9 mouse cellular contexts compared by ENCODE assay signal in genomic region chr4:140744654-140745053, GRCm38 (mm10). TPM values are rescaled to one million over a fixed set of nuclear protein-coding genes. Genes with fewer than 3 reads are reported as not detected.
DNase-seq lines count a peak whose midpoint lies in the region; ATAC-seq and TF ChIP-seq lines count a peak whose summit lies in the region.
"Had no signal": no experiment of that assay in that cellular context is flagged by ENCODE, and none has a peak within 500 bp of the region (broad histone marks: within the 10 kb centered on the region; RNA-seq: fewer than 3 reads in every experiment).

No protein-coding gene starts in this region.

- TF ChIP-seq CTCF in CH12.LX (conservative IDR thresholded peaks at IDR 0.05 in 1 of 2, IDR thresholded peaks at IDR 0.05 in 1 of 2; ENCODE audit: low read depth in 2 of 2, low read length in 2 of 2): peak; percentile 43 to 81; a peak in 3 of 4 replicates

- no peak overlapping the region for H3K27ac ChIP-seq in hindbrain, embryonic 11.5 days (ENCODE audit: low read depth, low read length)
- no peak overlapping the region for H3K27ac ChIP-seq in hindbrain, embryonic 14.5 days
- no peak overlapping the region for H3K27ac ChIP-seq in CH12.LX (ENCODE audit: insufficient read depth, low read depth)

- H3K4me2 ChIP-seq in hindbrain, embryonic 11.5 days (replicated peaks; ENCODE audit: low read depth, low read length): no peak overlapping the region
- no peak overlapping the region for H3K4me2 ChIP-seq in hindbrain, embryonic 14.5 days (replicated peaks)
- H3K4me2 ChIP-seq in CH12.LX (ENCODE audit: insufficient read depth, low read depth, poor library complexity, severe bottlenecking): no peak overlapping the region

- no peaks in the 10 kb centered on the region for H3K79me2 ChIP-seq in CH12.LX (replicated peaks; ENCODE audit: control insufficient read depth, extremely low read depth, insufficient read depth, poor library complexity, severe bottlenecking)

- ATAC-seq in hindbrain, embryonic 11.5 days (ENCODE audit: low FRiP score): no peak
- no peak for ATAC-seq in hindbrain, embryonic 14.5 days (ENCODE audit: low FRiP score)
- ATAC-seq in inflammation-experienced regulatory T-cells, adult 6 months: no peak

- TF ChIP-seq POLR2A in CH12.LX (IDR thresholded peaks at IDR 0.05; ENCODE audit: low read depth, low read length): no peak

- TF ChIP-seq EP300 in CH12.LX (IDR thresholded peaks at IDR 0.05; ENCODE audit: low read length): no peak

- H3K36me3 ChIP-seq in hindbrain, embryonic 11.5 days (ENCODE audit: control insufficient read depth, insufficient read depth, low read length): no peaks in the 10 kb centered on the region
- no peaks in the 10 kb centered on the region for H3K36me3 ChIP-seq in hindbrain, embryonic 14.5 days (replicated peaks; ENCODE audit: control insufficient read depth, insufficient read depth)
- no peaks in the 10 kb centered on the region for H3K36me3 ChIP-seq in CH12.LX (replicated peaks in 1 of 2; ENCODE audit: control insufficient read depth in 1 of 2, insufficient read depth in 1 of 2, low read length in 1 of 2)

- in situ Hi-C loops in CH12.LX (cut with MboI; ENCODE audit: low pct_ligation_motif_present, low pct_unique_long_range_greater_than_20kb, low sequenced_read_pairs): loop anchor here (5.0 kb wide), 1 partner anchor 67 kb away; no protein-coding TSS in a partner anchor

- intact Hi-C loops in left cerebral cortex, postnatal 25 days (cut with DNase I): loop anchor here (2.0 kb wide), 2 partner anchors 20 to 64 kb away; no protein-coding TSS in a partner anchor

- no peaks in the 10 kb centered on the region for H3K4me1 ChIP-seq in hindbrain, embryonic 11.5 days (replicated peaks; ENCODE audit: control insufficient read depth, insufficient read depth, low read length)
- no peaks in the 10 kb centered on the region for H3K4me1 ChIP-seq in hindbrain, embryonic 14.5 days (replicated peaks; ENCODE audit: control insufficient read depth, insufficient read depth, low read length)
- peaks cover 12 to 16% of the 10 kb centered on the region in 2 experiments for H3K4me1 ChIP-seq in CH12.LX (ENCODE audit: control insufficient read depth in 1 of 2, insufficient read depth in 2 of 2)

- DNase-seq in hindbrain, embryonic 11.5 days (ENCODE audit: low spot score): peak; percentile 47
- no peak for DNase-seq in hindbrain, embryonic 14.5 days (ENCODE audit: low spot score)
- DNase-seq in CH12.LX (ENCODE audit: extremely low read depth): peak; percentile 56
- DNase-seq in adrenal gland, postnatal 36 days: peak; percentile 72 to 74
- peak; percentile 49 for DNase-seq in forelimb bud, embryonic 11.5 days (ENCODE audit: low read depth, low spot score)
- DNase-seq in left cerebral cortex, postnatal 25 days (ENCODE audit: low spot score in 2 of 2): peak; percentile 48 to 66
- peak; percentile 40 for DNase-seq in right cerebral cortex, postnatal 25 days

- 21% methylated on average over 3 of the region's 3 CpGs for WGBS in hindbrain, embryonic 11.5 days
- 23% methylated on average over 3 of the region's 3 CpGs for WGBS in hindbrain, embryonic 14.5 days

- dilution Hi-C loops in CH12.LX (cut with MboI; ENCODE audit: extremely low pct_ligation_motif_present, extremely low pct_unique_long_range_greater_than_20kb, low sequenced_read_pairs): no loop called here

- no peaks in the 10 kb centered on the region for H3K9me3 ChIP-seq in hindbrain, embryonic 11.5 days (ENCODE audit: control insufficient read depth, low read length)
- H3K9me3 ChIP-seq in hindbrain, embryonic 14.5 days (ENCODE audit: control insufficient read depth, low read length): no peaks in the 10 kb centered on the region
- no peaks in the 10 kb centered on the region for H3K9me3 ChIP-seq in CH12.LX (replicated peaks; ENCODE audit: low read length)

- H3K9ac ChIP-seq in hindbrain, embryonic 11.5 days (ENCODE audit: low read depth, low read length): no peak overlapping the region
- no peak overlapping the region for H3K9ac ChIP-seq in hindbrain, embryonic 14.5 days
- no peak overlapping the region for H3K9ac ChIP-seq in CH12.LX (ENCODE audit: insufficient read depth, low read depth)

- peak; percentile 82 for TF ChIP-seq RAD21 in CH12.LX (IDR thresholded peaks at IDR 0.05; ENCODE audit: low read depth, low read length)

- H3K27me3 ChIP-seq in hindbrain, embryonic 11.5 days (ENCODE audit: control insufficient read depth, insufficient read depth, low read length): no peaks in the 10 kb centered on the region; the same call in 1 of the 2 replicates
- H3K27me3 ChIP-seq in hindbrain, embryonic 14.5 days (ENCODE audit: control insufficient read depth, insufficient read depth, low read length): no peaks in the 10 kb centered on the region
- peaks cover 61% of the 10 kb centered on the region for H3K27me3 ChIP-seq in CH12.LX (replicated peaks)

- H3K4me3 ChIP-seq in hindbrain, embryonic 11.5 days (ENCODE audit: low read depth, low read length): no peak overlapping the region
- H3K4me3 ChIP-seq in hindbrain, embryonic 14.5 days (replicated peaks; ENCODE audit: low read length): no peak overlapping the region
- H3K4me3 ChIP-seq in CH12.LX (replicated peaks in 1 of 3; ENCODE audit: low read depth in 2 of 3, low read length in 2 of 3, poor library complexity in 1 of 3): no peak overlapping the region
- H3K4me3 ChIP-seq: erythroblast, embryonic 14.5 days had no signal

TF ChIP-seq in CH12.LX, 34 proteins besides CTCF, POLR2A, EP300 and RAD21:
- peak; percentile 78 for TF ChIP-seq SMC3 (IDR thresholded peaks at IDR 0.05; ENCODE audit: low read depth, low read length)
- TF ChIP-seq IRF4 (IDR thresholded peaks at IDR 0.05; ENCODE audit: low read depth, low read length): peak; percentile 20; the same call in 1 of the 2 replicates
- 0 out of 2 replicates have a peak, but pooled peaks have one; percentile 33 for TF ChIP-seq ZC3H11A (IDR thresholded peaks at IDR 0.05; ENCODE audit: low read depth, low read length)
- TF ChIP-seq NRF1 (IDR thresholded peaks at IDR 0.05; ENCODE audit: low read depth, low read length): 0 out of 2 replicates have a peak, but pooled peaks have one; percentile 11
- TF ChIP-seq JUND (conservative IDR thresholded peaks at IDR 0.05; ENCODE audit: low read depth, low read length): 0 out of 2 replicates have a peak, but pooled peaks have one; percentile 12
- peak; percentile 44; the same call in 1 of the 2 replicates for TF ChIP-seq MAX (IDR thresholded peaks at IDR 0.05; ENCODE audit: low read length)
- no peak for TF ChIP-seq SIN3A (IDR thresholded peaks at IDR 0.05; ENCODE audit: low read length)
- no peak for TF ChIP-seq TBP (conservative IDR thresholded peaks at IDR 0.05; ENCODE audit: low read depth, low read length)

RNA-seq across cellular contexts. Expression of gene Padi6, which starts 2.2 kb away (rescaled TPM):
- polyA plus RNA-seq in hindbrain, embryonic 11.5 days (2014; fragmentation: Nextera tagmentation; extraction: Ambion mirVana): 0.13 TPM in 1 of 2 replicates, not detected in the other
- not detected in 2 replicates for polyA plus RNA-seq in hindbrain, embryonic 14.5 days (2014; fragmentation: Nextera tagmentation; extraction: Ambion mirVana)
- not detected in 2 replicates for total RNA-seq in CH12.LX (2012; rRNA removed)
- not detected in 2 replicates for total RNA-seq in CH12.LX (2014; rRNA removed)
- polyA plus RNA-seq in CH12.LX (2012; ENCODE audit: insufficient read length, low read depth): 0.25 TPM in 1 of 2 replicates, not detected in the other
- not detected for total RNA-seq in adrenal gland, postnatal 36 days (2021)
- total RNA-seq in left cerebral cortex, postnatal 25 days (2021): under 1 TPM; 0.32 to 0.44 TPM
- polyA plus RNA-seq in inflammation-experienced regulatory T-cells, adult 6 months (2017; shearing (Covaris generic)): not detected
- polyA plus RNA-seq: erythroblast, embryonic 14.5 days had no signal

RNA-seq across cellular contexts. Expression of gene Padi4, which starts 29.4 kb away (rescaled TPM):
- polyA plus RNA-seq in hindbrain, embryonic 11.5 days (2014; fragmentation: Nextera tagmentation; extraction: Ambion mirVana): 0.25 and 0.37 TPM in 2 replicates
- 0.08 and 0.22 TPM in 2 replicates for polyA plus RNA-seq in hindbrain, embryonic 14.5 days (2014; fragmentation: Nextera tagmentation; extraction: Ambion mirVana)
- total RNA-seq in CH12.LX (2012; rRNA removed) (not detected in 2 replicates), CH12.LX (2014; rRNA removed) (not detected in 2 replicates)
- polyA plus RNA-seq in CH12.LX (2012; ENCODE audit: insufficient read length, low read depth): not detected in 2 replicates
- under 1 TPM; 0.23 to 0.63 TPM for total RNA-seq in adrenal gland, postnatal 36 days (2021)
- not detected for total RNA-seq in left cerebral cortex, postnatal 25 days (2021)
- polyA plus RNA-seq in inflammation-experienced regulatory T-cells, adult 6 months (2017; shearing (Covaris generic)): 1 to 10 TPM in 1 of 3 experiments, under 1 TPM in 2; 0.82 to 3.4 (median 0.96) TPM
- polyA plus RNA-seq: erythroblast, embryonic 14.5 days had no signal

RNA-seq across cellular contexts. Expression of gene Rcc2, which starts 44.3 kb away (rescaled TPM):
- 44.3 and 59.6 TPM in 2 replicates for polyA plus RNA-seq in hindbrain, embryonic 11.5 days (2014; fragmentation: Nextera tagmentation; extraction: Ambion mirVana)
- 13.3 and 13.8 TPM in 2 replicates for polyA plus RNA-seq in hindbrain, embryonic 14.5 days (2014; fragmentation: Nextera tagmentation; extraction: Ambion mirVana)
- total RNA-seq in CH12.LX (2012; rRNA removed): 244 and 249 TPM in 2 replicates
- total RNA-seq in CH12.LX (2014; rRNA removed): 187 TPM in 2 replicates
- polyA plus RNA-seq in CH12.LX (2012; ENCODE audit: insufficient read length, low read depth): 319 and 348 TPM in 2 replicates
- total RNA-seq in adrenal gland, postnatal 36 days (2021): 10 to 100 TPM; 63.3 to 85.8 TPM
- 10 to 100 TPM; 80.4 to 84.3 TPM for total RNA-seq in left cerebral cortex, postnatal 25 days (2021)
- polyA plus RNA-seq in inflammation-experienced regulatory T-cells, adult 6 months (2017; shearing (Covaris generic)): 10 to 100 TPM; 13.8 to 21.6 (median 21.0) TPM
